ENCODE assay signal across 16 mouse cellular contexts in genomic region chr3:51905903-51906302, GRCm38 (mm10).
DNase-seq lines count a peak whose midpoint lies in the region; ATAC-seq and TF ChIP-seq lines count a peak whose summit lies in the region.
"Had no signal": no experiment of that assay in that cellular context is flagged by ENCODE, and none has a peak within 500 bp of the region (broad histone marks: within the 10 kb centered on the region; RNA-seq: fewer than 3 reads in every experiment).

No protein-coding gene starts in this region.

- no peak for TF ChIP-seq CTCF in lung, embryonic 14.5 days (IDR thresholded peaks at IDR 0.05; ENCODE audit: low read depth)
- no peak for TF ChIP-seq CTCF in forebrain, postnatal 0 days (IDR thresholded peaks at IDR 0.05; ENCODE audit: low read depth)

- 0 out of 2 replicates have a peak overlapping the region, but pooled peaks have one; percentile 11 for H3K27ac ChIP-seq in lung, embryonic 14.5 days (ENCODE audit: low read depth)
- peak overlapping the region; percentile 12; the same call in 1 of the 2 replicates for H3K27ac ChIP-seq in heart, embryonic 10.5 days
- no peak overlapping the region for H3K27ac ChIP-seq in forebrain, postnatal 0 days (ENCODE audit: low read depth, low read length)
- H3K27ac ChIP-seq: hindbrain, embryonic 14.5 days; limb, embryonic 15.5 days had no signal

- DNase-seq in lung, embryonic 14.5 days: no peak
- DNase-seq in lung, postnatal 14 days: no peak
- DNase-seq in heart, embryonic 10.5 days (ENCODE audit: low spot score): no peak
- no peak for DNase-seq in forebrain, postnatal 0 days
- DNase-seq in right cerebral cortex, adult 18-20 months: no peak
- DNase-seq: cerebellum, postnatal 14 days; gastrocnemius, postnatal 14 days; kidney, adult 11 months; kidney, postnatal 25 days; liver, postnatal 0 days; thymus, postnatal 36 days had no signal

- H3K9ac ChIP-seq in lung, embryonic 14.5 days: no peak overlapping the region
- no peak overlapping the region for H3K9ac ChIP-seq in forebrain, postnatal 0 days
- H3K9ac ChIP-seq: hindbrain, embryonic 14.5 days; limb, embryonic 15.5 days; liver, postnatal 0 days had no signal

- WGBS in lung, embryonic 14.5 days: 41% methylated on average over 9 of the region's 9 CpGs
- WGBS in heart, embryonic 10.5 days: 59% methylated on average over 9 of the region's 9 CpGs
- WGBS in forebrain, postnatal 0 days: 85% methylated on average over 9 of the region's 9 CpGs

- no peaks in the 10 kb centered on the region for H3K36me3 ChIP-seq in lung, embryonic 14.5 days (ENCODE audit: insufficient read depth)
- H3K36me3 ChIP-seq in heart, embryonic 10.5 days: no peaks in the 10 kb centered on the region
- no peaks in the 10 kb centered on the region for H3K36me3 ChIP-seq in forebrain, postnatal 0 days (ENCODE audit: insufficient read depth)
- H3K36me3 ChIP-seq: limb, embryonic 15.5 days had no signal

- no peak overlapping the region for H3K4me3 ChIP-seq in lung, embryonic 14.5 days (ENCODE audit: low read depth, low read length)
- H3K4me3 ChIP-seq in heart, embryonic 10.5 days: no peak overlapping the region
- H3K4me3 ChIP-seq in forebrain, postnatal 0 days (ENCODE audit: low read depth, low read length): no peak overlapping the region
- H3K4me3 ChIP-seq: erythroblast, embryonic 14.5 days; limb, embryonic 15.5 days had no signal

- no peaks in the 10 kb centered on the region for H3K27me3 ChIP-seq in lung, embryonic 14.5 days (ENCODE audit: insufficient read depth, low read length)
- no peaks in the 10 kb centered on the region for H3K27me3 ChIP-seq in heart, embryonic 10.5 days (ENCODE audit: insufficient read depth, poor library complexity, severe bottlenecking)
- H3K27me3 ChIP-seq in forebrain, postnatal 0 days (ENCODE audit: insufficient read depth, low read length): no peaks in the 10 kb centered on the region
- H3K27me3 ChIP-seq: limb, embryonic 15.5 days had no signal

- peaks cover 46% of the 10 kb centered on the region for H3K4me1 ChIP-seq in lung, embryonic 14.5 days (ENCODE audit: insufficient read depth)
- peaks cover 42% of the 10 kb centered on the region for H3K4me1 ChIP-seq in heart, embryonic 10.5 days
- no peaks in the 10 kb centered on the region; the same call in 1 of the 2 replicates for H3K4me1 ChIP-seq in forebrain, postnatal 0 days (ENCODE audit: insufficient read depth)

- no peak overlapping the region for H3K4me2 ChIP-seq in lung, embryonic 14.5 days
- H3K4me2 ChIP-seq in forebrain, postnatal 0 days (ENCODE audit: low read depth): no peak overlapping the region
- H3K4me2 ChIP-seq: hindbrain, embryonic 14.5 days; limb, embryonic 15.5 days had no signal

- no peak for ATAC-seq in lung, embryonic 14.5 days (ENCODE audit: insufficient read depth)
- ATAC-seq in CD4-positive, CD25-positive, alpha-beta regulatory T cell, adult 4 months: peak; percentile 94
- ATAC-seq in inflammation-experienced regulatory T-cells, adult 6 months: peak; percentile 75
- no peak for ATAC-seq in forebrain, postnatal 0 days
- ATAC-seq: liver, postnatal 0 days had no signal

- H3K9me3 ChIP-seq in lung, embryonic 14.5 days (ENCODE audit: low read depth, low read length): no peaks in the 10 kb centered on the region
- H3K9me3 ChIP-seq in heart, embryonic 10.5 days: no peaks in the 10 kb centered on the region
- no peaks in the 10 kb centered on the region for H3K9me3 ChIP-seq in forebrain, postnatal 0 days (ENCODE audit: low read length)
- H3K9me3 ChIP-seq: limb, embryonic 15.5 days had no signal

Comparison
In these comparisons a context has a peak if more than half of its experiments do, and no peak if none do; other contexts are left out.
1. ATAC-seq: peak in CD4-positive, CD25-positive, alpha-beta regulatory T cell, adult 4 months (single experiment) and inflammation-experienced regulatory T-cells, adult 6 months (single experiment); none in lung, embryonic 14.5 days (single experiment) and forebrain, postnatal 0 days (single experiment).